Mouse (Mus musculus): ENCODE data around the gene Fbxl12.

Gene Fbxl12

DNA sequence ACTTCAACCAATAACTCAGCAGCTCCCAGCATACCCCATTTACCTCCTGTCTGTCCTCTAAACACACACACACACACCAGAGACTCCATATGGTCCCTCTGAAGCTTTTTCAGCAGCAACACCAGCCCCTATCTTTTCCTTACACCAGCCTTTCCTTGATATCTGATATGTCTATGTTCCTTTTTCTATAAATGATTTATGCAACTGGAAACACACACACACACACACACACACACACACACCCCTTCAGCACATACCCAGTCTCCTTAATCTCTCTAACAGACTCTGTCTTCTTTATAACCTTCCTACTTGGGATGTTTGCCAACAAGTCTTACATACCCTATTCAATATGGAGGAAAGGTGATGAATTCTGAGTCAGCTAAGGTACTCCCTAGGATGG is 73.5 kb downstream of the Fbxl12 start:
- DNase-seq (ENCODE audit: extremely low spot score) = no peak

Data from embryo, embryonic 9.5 days (tissue).